Mouse (Mus musculus) E14TG2a.4 (cell line): ENCODE measurements at regions not wholly inside any gene's neighbourhood (a gene's known extent, or its start where the extent isn't known, plus 50 kb on each side); places are given as distances from the start of the nearest gene placed in this dataset.

Experiments
- CTCF ChIP-seq: conservative IDR thresholded peaks from 2 replicates; pipeline ENCODE4 v1.5.1; 2014; ENCODE audit warnings: low read length
- NANOG ChIP-seq: IDR thresholded peaks from 2 replicates; pipeline ENCODE4 v1.6.1; 2014; ENCODE audit warnings: borderline replicate concordance, low read length, mixed read lengths
- POU5F1 ChIP-seq: IDR thresholded peaks from 2 replicates; pipeline ENCODE4 v1.6.1; 2014; ENCODE audit warnings: low read length, borderline replicate concordance

- TF ChIP-seq CTCF = no peak
- no peak for TF ChIP-seq POU5F1
- TF ChIP-seq NANOG = no peak
Observed at GRCm38 (mm10) chr9:122540091-122540490, 188.7 kb downstream of the Abhd5 start.
